ENCODE assay signal across 9 mouse cellular contexts in the genomic region with DNA sequence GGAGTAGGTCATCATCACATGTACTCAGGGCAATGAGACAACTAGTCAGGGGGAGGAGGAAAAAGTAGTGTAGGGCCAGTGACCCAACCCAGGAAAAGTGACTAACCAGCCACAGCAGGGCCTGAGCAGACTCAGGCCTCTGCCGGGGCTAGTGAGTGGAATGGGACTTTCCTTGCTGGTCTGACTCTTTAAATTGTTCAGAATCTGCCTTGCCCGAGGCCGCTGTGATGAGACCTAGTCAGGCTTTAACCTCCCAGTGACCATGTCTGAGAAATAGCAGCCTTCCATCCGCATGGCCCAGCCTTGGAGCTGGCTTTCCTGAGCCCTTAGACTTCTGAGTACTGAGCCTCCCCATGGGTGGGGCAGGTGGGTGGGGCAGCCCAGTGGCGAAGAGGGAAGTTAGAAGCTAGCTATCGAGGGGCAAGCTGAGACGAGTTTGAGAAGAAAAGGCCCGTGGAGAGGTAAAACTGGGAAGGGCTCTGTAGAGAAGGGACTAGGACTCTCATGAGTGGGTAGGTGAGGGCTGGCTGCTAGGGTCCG. TPM values are rescaled to one million over a fixed set of nuclear protein-coding genes. Genes with fewer than 3 reads are reported as not detected.
A peak's percentile ranks its signal among the peaks of the same experiment; 100 is the strongest.
DNase-seq lines count a peak whose midpoint lies in the region; ATAC-seq and TF ChIP-seq lines count a peak whose summit lies in the region.
"Had no signal": no experiment of that assay in that cellular context is flagged by ENCODE, and none has a peak within 500 bp of the region (broad histone marks: within the 10 kb centered on the region; RNA-seq: fewer than 3 reads in every experiment).

No protein-coding gene starts in this region.

- peak overlapping the region; percentile 73 for H3K27ac ChIP-seq in bone marrow, adult 2 months (ENCODE audit: control insufficient read depth, insufficient read depth, low read depth, low read length, poor library complexity)
- H3K27ac ChIP-seq in heart, embryonic 16.5 days (ENCODE audit: low read length): peak overlapping the region; percentile 12; the same call in 1 of the 2 replicates
- H3K27ac ChIP-seq in left cerebral cortex, adult 2 months: no peak overlapping the region

- no peak for TF ChIP-seq CTCF in E14TG2a.4 (conservative IDR thresholded peaks at IDR 0.05; ENCODE audit: low read length)
- TF ChIP-seq CTCF in bone marrow, adult 2 months (IDR thresholded peaks at IDR 0.05; ENCODE audit: control insufficient read depth, insufficient read depth, low read length): no peak
- no peak for TF ChIP-seq CTCF in left cerebral cortex, adult 2 months (IDR thresholded peaks at IDR 0.05)

- intact Hi-C loops in left cerebral cortex, adult 2 months (cut with DNase I): no loop called here

- WGBS in bone marrow, adult 2 months: 11% methylated on average over 9 of the region's 9 CpGs
- 54% methylated on average over 9 of the region's 9 CpGs for WGBS in heart, embryonic 16.5 days

- TF ChIP-seq POLR2A in bone marrow, adult 2 months (IDR thresholded peaks at IDR 0.05; ENCODE audit: borderline replicate concordance, control insufficient read depth, low read depth, low read length): peak; percentile 32; the same call in 1 of the 2 replicates

- no peak overlapping the region for H3K9ac ChIP-seq in heart, embryonic 16.5 days (ENCODE audit: low read length)

- no peak overlapping the region for H3K4me2 ChIP-seq in heart, embryonic 16.5 days (ENCODE audit: low read depth, low read length)

- no peaks in the 10 kb centered on the region for H3K9me3 ChIP-seq in E14TG2a.4 (ENCODE audit: low read length)
- H3K9me3 ChIP-seq in heart, embryonic 16.5 days (replicated peaks; ENCODE audit: control insufficient read depth, low read length): peaks cover 5% of the 10 kb centered on the region; the same call in 1 of the 2 replicates

- H3K4me3 ChIP-seq in E14TG2a.4 (replicated peaks; ENCODE audit: low read length): peak overlapping the region; percentile 43; the same call in 1 of the 2 replicates
- peak overlapping the region; percentile 69 for H3K4me3 ChIP-seq in bone marrow, adult 2 months (replicated peaks; ENCODE audit: control insufficient read depth, low read depth, low read length)
- no peak overlapping the region for H3K4me3 ChIP-seq in heart, embryonic 16.5 days (ENCODE audit: low read length)
- no peak overlapping the region for H3K4me3 ChIP-seq in left cerebral cortex, adult 2 months

- peak; percentile 57 for DNase-seq in lung, postnatal 14 days
- DNase-seq in urinary bladder, postnatal 25 days (ENCODE audit: low spot score): peak; percentile 65
- DNase-seq in left cerebral cortex, adult 2 months (ENCODE audit: extremely low spot score in 1 of 2, low spot score in 2 of 2): no peak
- DNase-seq in right cerebral cortex, postnatal 36 days (ENCODE audit: low spot score in 2 of 2): no peak

- no peak for ATAC-seq in heart, embryonic 16.5 days (replicated peaks; ENCODE audit: extremely low read depth, insufficient read depth, low FRiP score)
- no peak for ATAC-seq in frontal cortex, adult (ENCODE audit: low TSS enrichment)

- H3K36me3 ChIP-seq in E14TG2a.4 (ENCODE audit: insufficient read depth, low read length): no peaks in the 10 kb centered on the region
- H3K36me3 ChIP-seq in heart, embryonic 16.5 days (ENCODE audit: control insufficient read depth, insufficient read depth): 0 out of 2 replicates have a peak, but pooled peaks cover 2% of the 10 kb centered on the region

- H3K4me1 ChIP-seq in E14TG2a.4 (replicated peaks; ENCODE audit: low read depth, low read length): peaks cover 74% of the 10 kb centered on the region
- peaks cover 13% of the 10 kb centered on the region for H3K4me1 ChIP-seq in bone marrow, adult 2 months (ENCODE audit: control insufficient read depth, insufficient read depth, low read length)
- H3K4me1 ChIP-seq in heart, embryonic 16.5 days (ENCODE audit: control insufficient read depth, insufficient read depth, low read length): peaks cover 14% of the 10 kb centered on the region

- peaks cover 18% of the 10 kb centered on the region for H3K27me3 ChIP-seq in E14TG2a.4 (ENCODE audit: insufficient read depth, low read length)
- no peaks in the 10 kb centered on the region for H3K27me3 ChIP-seq in heart, embryonic 16.5 days (ENCODE audit: control insufficient read depth, insufficient read depth, low read length)

RNA-seq across cellular contexts. Expression of a gene that starts 4.9 kb away (rescaled TPM):
- polyA plus RNA-seq in bone marrow, adult 2 months (2011; ENCODE audit: insufficient read depth, insufficient read length, low replicate concordance, missing spikeins): 16.4 and 60.4 TPM in 2 replicates
- 32.3 and 32.8 TPM in 2 replicates for polyA plus RNA-seq in heart, embryonic 16.5 days (2015; fragmentation: Nextera tagmentation; extraction: Ambion mirVana)
- total RNA-seq in left cerebral cortex, adult 2 months (2021): 1 to 10 TPM; 2.3 to 2.6 TPM

RNA-seq across cellular contexts. Expression of a gene that starts 27.6 kb away (rescaled TPM):
- not detected in 2 replicates for polyA plus RNA-seq in bone marrow, adult 2 months (2011; ENCODE audit: insufficient read depth, insufficient read length, low replicate concordance, missing spikeins)
- 0.16 TPM in 1 of 2 replicates, not detected in the other for polyA plus RNA-seq in heart, embryonic 16.5 days (2015; fragmentation: Nextera tagmentation; extraction: Ambion mirVana)
- under 1 TPM; 0.28 to 0.48 TPM for total RNA-seq in left cerebral cortex, adult 2 months (2021)
- polyA plus RNA-seq: heart, embryonic 14.5 days had no signal

RNA-seq across cellular contexts. Expression of a gene that starts 49.1 kb away (rescaled TPM):
- 2.7 and 5.2 TPM in 2 replicates for polyA plus RNA-seq in bone marrow, adult 2 months (2011; ENCODE audit: insufficient read depth, insufficient read length, low replicate concordance, missing spikeins)
- polyA plus RNA-seq in heart, embryonic 16.5 days (2015; fragmentation: Nextera tagmentation; extraction: Ambion mirVana): 13.8 and 15.2 TPM in 2 replicates
- 10 to 100 TPM; 19.1 to 21.3 TPM for total RNA-seq in left cerebral cortex, adult 2 months (2021)

RNA-seq across cellular contexts. Expression of a gene that starts 49.2 kb away (rescaled TPM):
- 1.3 and 4.0 TPM in 2 replicates for polyA plus RNA-seq in bone marrow, adult 2 months (2011; ENCODE audit: insufficient read depth, insufficient read length, low replicate concordance, missing spikeins)
- polyA plus RNA-seq in heart, embryonic 16.5 days (2015; fragmentation: Nextera tagmentation; extraction: Ambion mirVana): 25.3 and 30.5 TPM in 2 replicates
- 10 to 100 TPM; 46.3 to 50.3 TPM for total RNA-seq in left cerebral cortex, adult 2 months (2021)

Comparison
In these comparisons a context has a peak if more than half of its experiments do, and no peak if none do; other contexts are left out.
1. H3K4me3 ChIP-seq: peak in E14TG2a.4 (single experiment) and bone marrow, adult 2 months (single experiment); none in heart, embryonic 16.5 days (single experiment) and left cerebral cortex, adult 2 months (single experiment).
2. DNase-seq: peak in lung, postnatal 14 days (single experiment) and urinary bladder, postnatal 25 days (single experiment); none in left cerebral cortex, adult 2 months (0 of 2) and right cerebral cortex, postnatal 36 days (0 of 2).